Mouse (Mus musculus) testis, adult 2 months (tissue): ENCODE data around the gene Ulk3.

Experiments used
- CTCF ChIP-seq: fragments of 200-500 bp; IDR thresholded peaks from 2 replicates; pipeline ENCODE4 v1.5.1; 2012; ENCODE audit warnings: low read depth, mild to moderate bottlenecking, inconsistent platforms, low read length, moderate library complexity; ENCODE audit not compliant: control insufficient read depth, insufficient read depth, insufficient replicate concordance
- POLR2A ChIP-seq: fragments of 200-500 bp; IDR thresholded peaks from 2 replicates; pipeline ENCODE4 v1.6.1; 2012; ENCODE audit warnings: low read depth, mild to moderate bottlenecking, inconsistent platforms, low read length, moderate library complexity; ENCODE audit not compliant: control insufficient read depth

GRCm38 (mm10) chr9:57547287-57547686 is 42.0 kb upstream of the Ulk3 start:
- no peak for TF ChIP-seq CTCF
- TF ChIP-seq POLR2A: no peak
